Mouse (Mus musculus): ENCODE measurements at regions not wholly inside any gene's neighbourhood (a gene's known extent, or its start where the extent isn't known, plus 50 kb on each side); places are given as distances from the start of the nearest gene placed in this dataset.

GRCm38 (mm10) chr6:12214526-12215177 is 307.0 kb downstream of the Phf14 start:
- TF ChIP-seq CTCF (IDR thresholded peaks at IDR 0.05; ENCODE audit: extremely low read depth, insufficient read depth, low read length) (no peak), POLR2A (IDR thresholded peaks at IDR 0.05; ENCODE audit: extremely low read depth, insufficient read depth, low read length) (no peak)
